Mouse (Mus musculus): ENCODE measurements around the gene Tubb4b.

Gene Tubb4b

GRCm38 (mm10) chr2:25185625-25186574, 38.6 kb downstream of the Tubb4b start:
- DNase-seq (ENCODE audit: low read depth): no peak

- DNase-seq (ENCODE audit: low read depth): no peak
Observed at GRCm38 (mm10) chr2:25184496-25184895, 40.0 kb downstream of the Tubb4b start.

- no peak for DNase-seq (ENCODE audit: low read depth)
Observed at GRCm38 (mm10) chr2:25183336-25183735, 41.2 kb downstream of the Tubb4b start.

- no peak for DNase-seq (ENCODE audit: low read depth)
Observed at GRCm38 (mm10) chr2:25182664-25183063, 41.8 kb downstream of the Tubb4b start.

- DNase-seq (ENCODE audit: low read depth): no peak
Observed at GRCm38 (mm10) chr2:25181891-25182397, 42.6 kb downstream of the Tubb4b start.

- no peak for DNase-seq (ENCODE audit: low read depth)
Observed at GRCm38 (mm10) chr2:25180973-25181890, 43.3 kb downstream of the Tubb4b start.

GRCm38 (mm10) chr2:25180478-25180903, 44.0 kb downstream of the Tubb4b start, which contains the start of gene Nrarp:
Gene Nrarp (plus strand): TSS chr2:25180758.
- DNase-seq (ENCODE audit: low read depth): no peak

GRCm38 (mm10) chr2:25179566-25180217, 44.8 kb downstream of the Tubb4b start:
- no peak for DNase-seq (ENCODE audit: low read depth)

GRCm38 (mm10) chr2:25178285-25178972, 46.1 kb downstream of the Tubb4b start:
- DNase-seq (ENCODE audit: low read depth): no peak

- DNase-seq (ENCODE audit: low read depth): peak; percentile 77
Observed at GRCm38 (mm10) chr2:25177685-25178084, 46.8 kb downstream of the Tubb4b start.

- no peak for DNase-seq (ENCODE audit: low read depth)
Observed at GRCm38 (mm10) chr2:25177076-25177475, 47.4 kb downstream of the Tubb4b start.

- no peak for DNase-seq (ENCODE audit: low read depth)
Observed at GRCm38 (mm10) chr2:25176573-25176972, 47.9 kb downstream of the Tubb4b start.

- DNase-seq (ENCODE audit: low read depth): no peak
Observed at GRCm38 (mm10) chr2:25175690-25176078, 48.8 kb downstream of the Tubb4b start.

GRCm38 (mm10) chr2:25174866-25175689, 49.4 kb downstream of the Tubb4b start:
- no peak for DNase-seq (ENCODE audit: low read depth)

GRCm38 (mm10) chr2:25173821-25174220, 50.7 kb downstream of the Tubb4b start:
- DNase-seq (ENCODE audit: low read depth): no peak

GRCm38 (mm10) chr2:25172629-25173028, 51.9 kb downstream of the Tubb4b start:
- DNase-seq (ENCODE audit: low read depth): peak; percentile 95
